Mouse (Mus musculus) lung, adult 2 months (tissue): ENCODE results near the gene BC005624.

Source experiments
- CTCF ChIP-seq: fragments of 200-500 bp; IDR thresholded peaks from 2 replicates; pipeline ENCODE4 v1.5.1; 2011; ENCODE audit warnings: mild to moderate bottlenecking, low read length, control low read depth; ENCODE audit not compliant: insufficient read depth
- POLR2A ChIP-seq: fragments of 200-500 bp; IDR thresholded peaks from 2 replicates; pipeline ENCODE4 v1.6.1; 2011; ENCODE audit warnings: low read depth, mild to moderate bottlenecking, control low read depth, low read length, borderline replicate concordance; ENCODE audit errors: extremely low read depth

DNA sequence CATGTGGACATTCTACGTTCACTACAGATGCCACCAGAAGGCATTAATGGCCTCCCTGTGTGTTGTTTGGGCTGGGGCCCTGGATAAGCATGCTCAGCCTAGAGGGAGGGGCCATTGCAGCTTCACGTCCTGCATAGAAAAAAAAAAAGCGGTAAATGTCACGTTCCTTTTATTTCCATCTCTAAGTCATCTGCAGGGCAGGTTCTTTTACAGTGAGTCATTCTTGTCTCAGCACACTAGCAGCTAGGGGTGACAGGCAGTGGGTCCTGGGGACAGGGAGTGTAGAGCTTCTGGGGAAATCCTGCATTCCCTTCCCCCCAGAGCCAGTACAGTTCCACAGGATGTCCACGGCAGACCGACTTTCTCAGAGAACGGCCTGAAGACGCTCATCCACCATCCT lies 44.6 kb upstream of the BC005624 start:
- TF ChIP-seq CTCF = no peak
- TF ChIP-seq POLR2A = no peak
